Mouse (Mus musculus) cerebellum, postnatal 4 days (tissue): ENCODE results near the gene Zfyve26.
"Not testable (repeated sequence)": the region's sequence is repeated elsewhere in the genome, so short reads cannot be mapped to it uniquely, and the experiment has no call there.

Experiments used
- DNase-seq, 2 experiments: peaks; one replicate each; pipeline ENCODE4 v3.0.0; 2022; ENCODE audit warnings: low spot score in 2 of 2, mixed read lengths in 1 of 2

The Zfyve26 gene

DNA sequence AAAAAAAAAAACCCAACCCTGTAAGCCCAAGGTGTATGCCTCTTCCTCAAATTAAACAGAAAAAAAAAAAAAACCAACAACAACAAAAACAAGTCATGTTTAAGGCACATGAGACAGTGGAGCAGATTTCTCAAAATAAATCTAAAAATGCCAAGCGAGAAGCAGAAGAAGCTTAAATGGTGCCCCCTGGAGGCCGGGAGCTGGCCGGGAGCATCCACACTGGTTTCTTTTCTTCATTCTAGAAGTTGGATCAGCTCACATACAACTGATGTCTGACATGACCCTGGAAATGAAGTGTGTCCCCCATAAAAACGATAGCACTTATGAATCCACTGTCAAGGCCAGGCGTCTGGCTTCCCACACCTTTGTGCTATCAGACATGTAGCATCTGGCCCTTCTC lies 35.1 kb downstream of the Zfyve26 start:
- peak in 1 of 2 experiments; percentile 16 for DNase-seq

- no peak for DNase-seq
These were observed 36.0 kb downstream of the Zfyve26 start for GRCm38 (mm10) chr12:79260154-79260553.

GRCm38 (mm10) chr12:79254975-79255374 lies 41.1 kb downstream of the Zfyve26 start:
- DNase-seq = no peak

DNA sequence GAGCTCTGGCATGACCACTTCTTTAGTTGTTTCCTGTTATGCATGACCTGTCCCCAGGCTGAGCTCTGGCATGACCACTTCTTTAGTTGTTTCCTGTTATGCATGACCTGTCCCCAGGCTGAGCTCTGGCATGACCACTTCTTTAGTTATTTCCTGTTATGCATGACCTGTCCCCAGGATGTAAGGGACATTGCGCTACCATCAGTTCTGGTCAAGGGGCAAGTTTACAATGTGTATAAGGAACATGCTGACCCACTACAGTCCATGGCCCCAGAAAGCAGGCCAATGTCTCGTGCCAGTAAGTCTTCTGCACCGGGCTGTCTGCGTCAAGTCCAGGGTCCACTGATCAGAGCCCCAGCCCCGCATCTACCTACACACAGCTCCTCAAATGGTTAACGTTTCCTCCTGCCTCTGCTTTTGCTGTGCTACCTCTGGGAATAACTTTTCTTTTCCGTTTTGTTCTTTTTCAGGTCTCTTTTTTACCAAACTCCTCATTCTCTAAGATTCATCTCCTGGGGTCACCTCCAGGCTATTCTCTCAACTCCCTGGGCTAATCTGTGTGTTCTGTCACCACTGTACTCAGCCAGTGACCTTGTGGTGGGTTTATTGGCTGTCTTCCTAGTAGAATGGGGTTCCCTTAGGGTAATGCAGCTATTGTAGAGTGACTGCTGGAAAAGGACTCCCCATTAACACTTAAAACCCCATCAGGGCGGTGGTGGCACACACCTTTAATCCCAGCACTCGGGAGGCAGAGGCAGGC lies 42.6 kb downstream of the Zfyve26 start:
- DNase-seq = no peak

DNA sequence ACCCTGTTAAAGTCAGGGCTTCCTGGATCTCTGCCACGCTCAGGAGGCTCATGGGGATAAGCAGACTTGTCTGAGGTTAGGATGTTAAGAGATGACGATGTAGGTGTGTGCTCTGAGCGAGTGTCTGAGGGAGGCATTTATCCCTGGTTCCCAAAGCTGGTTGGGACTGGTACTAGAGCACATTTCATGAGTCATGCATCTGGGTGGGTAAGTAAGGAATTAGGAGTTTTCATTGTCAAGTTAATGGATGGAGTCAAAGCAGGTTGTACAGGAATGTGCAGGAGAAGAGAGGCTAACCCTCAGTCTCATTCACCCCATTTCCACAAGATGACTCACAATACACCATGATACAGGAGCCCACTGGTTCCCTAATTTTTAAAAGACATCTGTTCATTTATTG lies 48.0 kb downstream of the Zfyve26 start:
- DNase-seq = no peak

GRCm38 (mm10) chr12:79242921-79243320 lies 53.2 kb downstream of the Zfyve26 start:
- DNase-seq = no peak

DNA sequence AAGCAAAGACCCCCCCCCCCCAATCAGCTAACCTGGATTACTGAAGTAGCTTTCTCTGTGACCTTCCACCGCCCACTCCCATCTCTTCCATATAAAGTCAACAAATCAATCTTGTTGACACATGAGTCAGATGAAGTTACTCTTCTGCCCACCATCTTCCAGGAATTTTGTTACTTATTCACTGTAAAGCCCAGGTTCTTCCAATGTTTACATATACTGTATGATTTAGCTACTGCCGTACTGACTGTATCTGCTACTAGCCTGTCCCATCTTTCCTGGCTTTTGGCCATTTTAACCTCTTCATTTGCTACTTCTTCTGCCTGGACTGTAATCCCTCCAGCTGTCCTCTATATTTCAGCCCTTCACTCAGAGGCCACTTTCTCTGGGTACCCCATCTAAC lies 54.1 kb downstream of the Zfyve26 start:
- no peak for DNase-seq

DNA sequence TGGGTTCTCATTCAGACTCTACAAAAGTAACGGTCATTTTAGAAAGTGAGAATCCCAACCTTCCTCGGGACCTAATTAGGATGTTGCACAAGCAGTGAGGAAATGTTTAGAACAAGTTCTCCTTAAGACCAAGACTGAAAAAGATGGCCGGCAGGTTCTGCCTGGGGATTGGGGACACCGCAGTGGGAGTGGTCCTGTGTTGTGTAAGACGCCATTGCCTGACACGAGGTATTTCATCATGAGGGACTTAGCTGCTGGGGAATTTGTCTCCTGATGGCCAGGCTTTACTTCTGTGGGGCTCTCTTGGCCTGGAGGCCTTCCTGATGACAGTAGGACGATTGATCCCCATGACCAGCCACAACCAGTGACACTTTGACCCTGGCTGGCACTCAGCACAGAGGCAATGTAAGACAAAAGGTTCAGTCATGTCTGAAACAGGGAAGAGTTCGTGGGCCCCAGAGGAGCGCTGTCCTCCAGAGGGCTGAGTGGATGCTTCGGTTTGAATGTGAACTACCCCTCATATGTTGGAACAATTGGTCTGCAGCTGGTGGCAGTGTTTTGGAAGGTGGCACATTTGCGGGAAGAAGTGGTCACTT lies 60.5 kb downstream of the Zfyve26 start:
- no peak for DNase-seq

GRCm38 (mm10) chr12:79217511-79217910 lies 78.6 kb downstream of the Zfyve26 start:
- no peak for DNase-seq

DNA sequence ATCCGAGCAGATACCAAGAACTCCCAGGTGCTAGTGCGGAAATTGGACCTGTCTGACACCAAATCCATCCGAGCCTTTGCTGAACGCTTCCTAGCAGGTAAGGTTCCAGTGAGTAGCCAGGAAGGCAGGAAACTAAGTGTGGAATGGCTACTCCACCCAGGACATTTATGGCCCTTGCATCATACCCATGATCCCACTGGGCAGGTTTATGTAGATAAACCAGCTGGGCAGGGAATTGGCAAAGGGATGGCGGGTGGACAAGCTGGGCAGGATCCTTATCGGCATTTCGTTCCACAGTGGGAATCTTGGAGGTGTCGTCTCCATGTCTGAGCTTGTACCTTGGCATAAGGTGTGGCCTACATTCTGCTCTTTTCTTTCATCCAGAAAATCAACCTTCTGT lies 84.7 kb downstream of the Zfyve26 start:
- no peak for DNase-seq

DNA sequence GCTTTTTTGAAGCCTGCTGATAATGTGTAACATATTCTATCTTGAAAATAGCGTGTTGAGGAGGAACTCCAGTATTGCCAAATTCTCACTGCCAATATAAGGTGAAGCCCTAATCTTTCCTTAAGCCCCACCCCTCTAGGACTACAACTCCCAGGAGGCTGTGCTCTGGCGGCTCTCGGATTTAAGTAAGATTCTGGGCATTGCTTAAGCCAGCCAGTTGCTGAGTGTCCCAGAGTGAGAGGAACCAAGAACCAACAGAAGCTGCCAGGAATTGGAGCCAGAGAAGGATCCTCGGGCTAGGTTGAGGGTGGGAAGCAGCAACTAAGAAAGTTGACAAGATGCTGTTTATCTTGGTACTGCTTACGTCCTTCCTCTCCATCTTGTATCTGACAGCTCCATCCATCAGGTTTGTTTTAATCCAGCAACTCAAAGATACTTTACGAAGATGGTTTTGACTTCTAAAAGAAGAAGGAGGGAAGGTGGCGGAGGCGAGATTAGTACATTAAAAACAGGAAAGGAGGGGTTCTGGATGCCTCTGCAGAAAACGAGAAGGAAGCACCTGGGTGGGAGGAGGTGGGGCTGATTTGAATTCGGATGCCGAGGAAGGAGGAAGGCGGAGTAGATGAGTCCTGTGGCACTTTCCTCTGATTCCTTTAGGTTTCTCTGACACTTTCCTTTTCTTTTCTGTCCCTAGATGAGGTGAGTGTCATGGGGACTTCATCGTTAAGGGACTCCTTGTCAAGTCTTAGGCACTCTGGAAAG lies 87.2 kb downstream of the Zfyve26 start, which contains the start of gene Rdh12:
TSS of gene Rdh12 (plus strand) at position 212 of the 762 bp plus-strand sequence.
- peak in 1 of 2 experiments; percentile 7 for DNase-seq

- no peak for DNase-seq
These were observed 94.2 kb downstream of the Zfyve26 start for GRCm38 (mm10) chr12:79201882-79202281.

GRCm38 (mm10) chr12:79197105-79197504 lies 99.0 kb downstream of the Zfyve26 start:
- DNase-seq = no peak

- peak; percentile 34 to 62 for DNase-seq
These were observed 102.7 kb downstream of the Zfyve26 start for GRCm38 (mm10) chr12:79193441-79193840.

DNA sequence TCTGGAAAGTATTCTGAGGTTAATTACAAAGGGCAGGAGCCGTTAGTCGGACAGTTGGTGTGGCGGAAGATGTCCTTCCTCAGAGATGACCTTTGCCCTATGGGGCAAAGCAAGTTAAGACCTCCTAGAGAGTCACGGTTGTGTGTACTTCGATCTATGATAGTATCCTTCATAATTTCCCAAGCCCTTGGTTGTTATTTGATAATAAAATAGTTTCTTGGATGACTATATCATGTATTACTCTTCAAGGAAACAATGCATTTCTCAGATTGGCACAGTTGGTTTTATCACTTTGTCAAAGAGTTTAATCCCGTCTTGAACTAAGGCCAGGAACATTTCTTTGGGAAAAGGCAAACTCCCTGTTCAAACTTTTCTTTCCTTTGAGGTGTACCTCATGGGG lies 103.9 kb downstream of the Zfyve26 start, which contains the start of gene Rdh11:
TSS of gene Rdh11 (minus strand) at position 101 of the 400 bp plus-strand sequence.
- DNase-seq = no peak

DNA sequence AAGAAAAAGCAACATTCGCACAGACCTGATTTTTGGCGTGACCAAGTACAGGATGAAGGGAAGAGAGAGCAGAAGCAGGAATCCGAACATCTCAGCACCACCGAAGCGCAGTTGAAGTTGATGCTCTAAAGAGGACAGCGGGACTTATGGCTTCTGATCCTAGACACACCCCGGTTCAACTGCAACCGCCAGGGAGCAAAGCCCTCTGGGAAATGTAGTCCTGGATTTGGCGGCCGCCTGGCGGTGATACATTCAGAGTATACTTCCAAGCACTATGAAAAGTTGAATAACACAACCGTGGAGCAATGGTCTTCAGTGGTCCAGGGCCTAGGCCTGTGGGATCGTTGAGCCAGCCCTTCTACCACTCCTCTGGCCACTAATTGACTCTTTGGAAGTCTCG lies 104.4 kb downstream of the Zfyve26 start:
- peak; percentile 46 to 67 for DNase-seq

GRCm38 (mm10) chr12:79190931-79191673 lies 105.0 kb downstream of the Zfyve26 start:
- peak in 1 of 2 experiments; percentile 58 for DNase-seq

- not testable (repeated sequence) for DNase-seq
These were observed 110.9 kb downstream of the Zfyve26 start for GRCm38 (mm10) chr12:79185160-79185559.
